Mouse (Mus musculus) heart, embryonic 11.5 days (tissue): ENCODE measurements around the gene Rbmx. TPM values are rescaled to one million over a fixed set of nuclear protein-coding genes. Genes with fewer than 3 reads are reported as not detected.

ENCODE experiments used
- ATAC-seq: fragments of 200-750 bp; cut with Nextera tagmentation; replicated peaks from 2 replicates; pipeline ENCODE4 v1.8.0; 2017; ENCODE audit warnings: moderate library complexity; ENCODE audit not compliant: insufficient number of reproducible peaks, low FRiP score, low TSS enrichment
- H3K27ac ChIP-seq: fragments of 300-500 bp; sonication (generic); 2 replicates; pipeline ENCODE4 v1.5.1; 2014; ENCODE audit warnings: mild to moderate bottlenecking, low read depth, low read length
- H3K27me3 ChIP-seq: fragments of 300-500 bp; sonication (generic); 2 replicates; pipeline ENCODE4 v1.6.1; 2014; ENCODE audit warnings: mild to moderate bottlenecking, low read length, mixed read lengths; ENCODE audit not compliant: control insufficient read depth, insufficient read depth
- H3K36me3 ChIP-seq: fragments of 300-500 bp; sonication (generic); 2 replicates; pipeline ENCODE4 v1.6.1; 2014; ENCODE audit warnings: mild to moderate bottlenecking, low read length, moderate library complexity, mixed read lengths; ENCODE audit not compliant: control insufficient read depth, insufficient read depth
- H3K4me1 ChIP-seq: fragments of 300-500 bp; sonication (generic); 2 replicates; pipeline ENCODE4 v1.6.1; 2014; ENCODE audit warnings: low read length; ENCODE audit not compliant: control insufficient read depth, insufficient read depth
- H3K4me2 ChIP-seq: fragments of 300-500 bp; sonication (generic); 2 replicates; pipeline ENCODE4 v1.6.1; 2014; ENCODE audit warnings: mild to moderate bottlenecking, moderate library complexity
- H3K4me3 ChIP-seq: fragments of 300-500 bp; sonication (generic); 2 replicates; pipeline ENCODE4 v1.5.1; 2014; ENCODE audit warnings: low read depth, low read length
- H3K9ac ChIP-seq: fragments of 300-500 bp; sonication (generic); 2 replicates; pipeline ENCODE4 v1.6.1; 2014; ENCODE audit warnings: mild to moderate bottlenecking, low read depth, low read length, moderate library complexity
- H3K9me3 ChIP-seq: fragments of 300-500 bp; sonication (generic); replicated peaks from 2 replicates; pipeline ENCODE4 v1.6.1; 2016; ENCODE audit warnings: low read length; ENCODE audit not compliant: control insufficient read depth
- WGBS: fragments of 180-500 bp; shearing (Covaris S2); extraction: QIAGEN DNeasy Blood & Tissue Kit; methylation state at CpG from one replicate; pipeline ENCODE4 v1.1.7; 2014; ENCODE audit not compliant: insufficient replicate concordance; 5-methylcytosine and 5-hydroxymethylcytosine counted together
- polyA plus RNA-seq: library from polyadenylated mRNA; unstranded; fragments of >200 nt; fragmentation: Nextera tagmentation; extraction: Ambion mirVana; gene quantifications from 2 replicates; pipeline ENCODE4 v1.2.1, GENCODE M21; 2014

Gene Rbmx
- polyA plus RNA-seq, 1 experiment from 2014 or later = 94.5 TPM

GRCm38 (mm10) chrX:57377096-57377495 is 15.7 kb downstream of the Rbmx start:
- no peak for ATAC-seq
- no peaks in the 10 kb centered on the region for H3K9me3 ChIP-seq
- WGBS = 71% methylated on average over 3 of the region's 3 CpGs

DNA sequence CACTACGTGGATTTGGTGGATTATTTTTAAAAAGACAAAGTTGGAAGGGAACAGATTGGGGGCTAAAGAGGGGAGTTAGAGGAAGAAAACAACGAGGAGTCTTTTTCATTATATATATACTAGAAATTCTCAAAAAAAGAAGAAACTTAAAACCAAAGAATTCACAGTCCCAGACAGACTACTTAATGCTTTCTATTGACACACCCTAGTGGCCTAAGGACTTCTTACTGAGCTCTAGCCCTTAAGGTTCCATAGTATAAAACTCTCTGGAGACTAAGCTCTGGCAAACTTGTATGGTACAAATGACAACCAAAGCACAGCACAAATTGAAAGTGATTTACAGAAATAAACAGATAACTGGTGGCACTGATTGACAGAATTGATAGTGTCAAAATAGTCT is 18.8 kb downstream of the Rbmx start:
- H3K27ac ChIP-seq = no peak overlapping the region
- H3K4me1 ChIP-seq = no peaks in the 10 kb centered on the region
- ATAC-seq = no peak
- H3K9me3 ChIP-seq = no peaks in the 10 kb centered on the region
- peaks cover 2% of the 10 kb centered on the region; the same call in 1 of the 2 replicates for H3K36me3 ChIP-seq
- 70% methylated on average over 2 of the region's 2 CpGs for WGBS
- no peak overlapping the region for H3K9ac ChIP-seq
- no peaks in the 10 kb centered on the region for H3K27me3 ChIP-seq
- H3K4me2 ChIP-seq = no peak overlapping the region
- H3K4me3 ChIP-seq = no peak overlapping the region

More at GRCm38 (mm10) chrX:57377096-57377495, 15.7 kb downstream of the Rbmx start:
- Histone ChIP-seq H3K36me3 (peaks cover 6% of the 10 kb centered on the region; the same call in 1 of the 2 replicates), H3K4me2 (no peak overlapping the region), H3K27me3 (no peaks in the 10 kb centered on the region), H3K9ac (no peak overlapping the region), H3K27ac (no peak overlapping the region), H3K4me3 (no peak overlapping the region), H3K4me1 (no peaks in the 10 kb centered on the region)

DNA sequence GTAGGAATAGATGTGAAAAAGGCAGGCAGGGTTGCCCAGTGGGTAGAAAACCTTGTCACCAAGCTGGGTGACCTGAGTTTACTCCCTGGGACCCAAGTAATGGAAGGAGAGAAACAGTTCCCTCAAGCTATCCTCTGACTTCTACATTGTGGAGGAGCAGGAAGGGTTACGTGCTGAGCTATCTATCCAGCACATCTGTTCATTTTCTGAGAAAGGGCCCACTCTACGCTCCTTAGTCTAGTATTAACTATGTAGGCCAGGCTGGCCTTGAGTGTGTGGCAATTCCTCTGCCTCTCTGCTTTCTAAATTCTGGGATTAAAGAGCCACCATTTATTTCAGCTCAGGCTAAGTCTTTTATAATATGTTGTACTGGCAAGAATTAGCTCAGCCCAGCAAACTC is 19.3 kb downstream of the Rbmx start:
- no peaks in the 10 kb centered on the region for H3K4me1 ChIP-seq
- 78% methylated on average over 2 of the region's 2 CpGs for WGBS
- H3K27ac ChIP-seq = no peak overlapping the region
- H3K4me2 ChIP-seq = no peak overlapping the region
- peaks cover under 1% of the 10 kb centered on the region; the same call in 1 of the 2 replicates for H3K36me3 ChIP-seq
- no peak overlapping the region for H3K9ac ChIP-seq
- no peak; the same call in 1 of the 2 replicates for ATAC-seq
- no peak overlapping the region for H3K4me3 ChIP-seq
- H3K27me3 ChIP-seq = no peaks in the 10 kb centered on the region
- no peaks in the 10 kb centered on the region for H3K9me3 ChIP-seq

- Histone ChIP-seq H3K36me3 (no peaks in the 10 kb centered on the region), H3K4me3 (no peak overlapping the region), H3K27me3 (no peaks in the 10 kb centered on the region), H3K27ac (no peak overlapping the region), H3K4me1 (no peaks in the 10 kb centered on the region), H3K9me3 (no peaks in the 10 kb centered on the region), H3K9ac (no peak overlapping the region), H3K4me2 (no peak overlapping the region)
- WGBS = 76% methylated on average over 4 of the region's 4 CpGs
- ATAC-seq = no peak
Observed at GRCm38 (mm10) chrX:57372965-57373364, 19.9 kb downstream of the Rbmx start.

GRCm38 (mm10) chrX:57364891-57365569 is 27.8 kb downstream of the Rbmx start:
- H3K9ac ChIP-seq = no peak overlapping the region
- no peaks in the 10 kb centered on the region for H3K4me1 ChIP-seq
- H3K27ac ChIP-seq = no peak overlapping the region
- no peaks in the 10 kb centered on the region for H3K9me3 ChIP-seq
- ATAC-seq = no peak; the same call in 1 of the 2 replicates
- WGBS = 66% methylated on average over 2 of the region's 2 CpGs
- H3K27me3 ChIP-seq = no peaks in the 10 kb centered on the region
- H3K4me2 ChIP-seq = no peak overlapping the region
- H3K4me3 ChIP-seq = no peak overlapping the region
- H3K36me3 ChIP-seq = no peaks in the 10 kb centered on the region

- no peaks in the 10 kb centered on the region for H3K9me3 ChIP-seq
- no peaks in the 10 kb centered on the region for H3K27me3 ChIP-seq
- H3K9ac ChIP-seq = no peak overlapping the region
- WGBS = 52% methylated on average over 1 of the region's 1 CpGs
- H3K4me3 ChIP-seq = no peak overlapping the region
- no peaks in the 10 kb centered on the region for H3K4me1 ChIP-seq
- ATAC-seq = no peak
- H3K4me2 ChIP-seq = no peak overlapping the region
- H3K36me3 ChIP-seq = no peaks in the 10 kb centered on the region
- H3K27ac ChIP-seq = no peak overlapping the region
Observed at GRCm38 (mm10) chrX:57359316-57359715, 33.5 kb downstream of the Rbmx start.

GRCm38 (mm10) chrX:57339220-57339619 is 53.6 kb downstream of the Rbmx start:
- Histone ChIP-seq H3K9me3 (no peaks in the 10 kb centered on the region), H3K36me3 (no peaks in the 10 kb centered on the region), H3K4me2 (no peak overlapping the region), H3K9ac (no peak overlapping the region), H3K4me1 (no peaks in the 10 kb centered on the region), H3K4me3 (no peak overlapping the region), H3K27ac (no peak overlapping the region), H3K27me3 (no peaks in the 10 kb centered on the region; the same call in 1 of the 2 replicates)
- 60% methylated on average over 4 of the region's 4 CpGs for WGBS
- ATAC-seq = no peak

DNA sequence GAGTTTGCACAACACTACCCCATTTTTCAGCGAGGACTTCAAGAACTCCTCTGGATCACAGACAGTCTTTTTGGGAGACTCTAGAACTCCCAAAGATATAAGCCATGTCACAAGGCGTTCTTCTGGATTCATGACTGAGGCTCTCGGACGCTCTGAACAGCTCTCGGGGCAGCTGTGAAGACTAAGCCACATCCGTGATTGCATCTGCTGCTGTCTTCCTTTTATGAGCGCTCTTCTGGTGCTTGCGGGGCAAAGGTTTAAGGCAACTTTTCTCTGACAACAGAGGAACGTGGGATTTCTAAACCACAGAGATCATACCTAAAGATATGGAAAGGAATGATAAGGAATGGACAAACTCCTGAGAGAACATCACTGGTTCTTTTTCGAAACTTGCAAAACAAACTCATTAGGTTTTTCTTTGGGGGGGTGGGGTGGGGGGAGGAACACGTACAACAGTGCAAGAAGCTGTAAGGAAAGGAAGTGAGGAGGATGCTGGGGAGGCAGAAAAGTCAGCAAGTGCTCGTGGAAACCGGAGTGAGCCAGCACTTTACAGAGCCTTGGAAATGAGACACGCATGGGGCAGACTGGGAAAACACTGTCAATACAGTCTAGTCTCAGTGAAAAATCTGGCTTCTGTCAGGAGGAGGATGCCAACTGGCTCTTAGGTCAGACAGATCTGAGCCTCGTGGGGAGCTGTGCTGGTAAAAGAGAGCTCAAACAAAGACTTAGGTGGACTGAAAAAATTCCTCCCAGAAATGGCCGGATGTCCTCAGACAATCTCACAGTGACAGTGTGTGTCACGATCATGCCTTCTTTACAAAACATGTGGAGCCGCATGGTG is 54.2 kb downstream of the Rbmx start, which contains the start of gene Arhgef6:
Gene Arhgef6, minus strand, starts transcription at position 359 of the 841 bp plus-strand sequence.
- Histone ChIP-seq H3K4me3 (no peak within 1 kb of the TSS), H3K27me3 (no peaks in the 10 kb centered on the region; the same call in 1 of the 2 replicates), H3K36me3 (no peaks in the 10 kb centered on the region), H3K27ac (no peak within 1 kb of the TSS), H3K9ac (no peak within 1 kb of the TSS), H3K9me3 (no peaks in the 10 kb centered on the region), H3K4me1 (no peaks in the 10 kb centered on the region), H3K4me2 (peak within 1 kb of the TSS; percentile 16; the same call in 1 of the 2 replicates)
- no peak for ATAC-seq
- 55% methylated on average over 18 of the region's 18 CpGs for WGBS
